Mouse (Mus musculus) urinary bladder, adult 18-20 months (tissue): ENCODE measurements around the gene Pla2g15.
"Not testable (repeated sequence)": the region's sequence is repeated elsewhere in the genome, so short reads cannot be mapped to it uniquely, and the experiment has no call there.

Experiments used
- DNase-seq, 2 experiments: peaks; one replicate each; pipeline ENCODE4 v3.0.0; 2022; ENCODE audit warnings: low spot score in 2 of 2, mixed read lengths in 2 of 2

Pla2g15 gene

GRCm38 (mm10) chr8:106169017-106169933 is 19.1 kb downstream of the Pla2g15 start:
- peak in 1 of 2 experiments; percentile 63 for DNase-seq

DNA sequence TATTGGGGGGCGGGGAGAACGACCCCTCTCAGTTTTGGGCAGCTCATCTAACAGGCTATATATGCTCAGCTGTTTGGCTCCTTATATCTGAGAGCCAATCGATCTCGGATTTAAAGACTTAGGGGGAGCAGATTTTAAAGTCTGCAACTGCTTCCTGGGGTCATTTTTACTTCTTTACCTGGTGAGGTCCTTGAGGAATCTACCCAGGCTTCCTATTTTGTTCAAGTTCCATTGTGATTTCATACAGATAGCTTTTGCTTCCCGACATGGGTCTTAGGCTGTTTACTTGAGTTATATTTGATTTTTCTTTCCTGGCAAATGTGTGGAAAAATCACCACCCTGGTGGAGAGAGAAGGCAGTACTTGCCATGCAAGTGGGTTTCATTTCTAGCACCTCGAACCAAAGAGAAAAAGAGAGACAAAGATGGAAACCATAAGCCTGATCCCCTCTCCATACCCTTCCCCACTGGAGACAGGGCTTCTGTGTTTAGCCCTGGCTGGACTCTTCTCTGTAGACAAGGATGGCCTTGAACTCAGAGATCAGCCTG is 19.8 kb downstream of the Pla2g15 start:
- no peak for DNase-seq

DNA sequence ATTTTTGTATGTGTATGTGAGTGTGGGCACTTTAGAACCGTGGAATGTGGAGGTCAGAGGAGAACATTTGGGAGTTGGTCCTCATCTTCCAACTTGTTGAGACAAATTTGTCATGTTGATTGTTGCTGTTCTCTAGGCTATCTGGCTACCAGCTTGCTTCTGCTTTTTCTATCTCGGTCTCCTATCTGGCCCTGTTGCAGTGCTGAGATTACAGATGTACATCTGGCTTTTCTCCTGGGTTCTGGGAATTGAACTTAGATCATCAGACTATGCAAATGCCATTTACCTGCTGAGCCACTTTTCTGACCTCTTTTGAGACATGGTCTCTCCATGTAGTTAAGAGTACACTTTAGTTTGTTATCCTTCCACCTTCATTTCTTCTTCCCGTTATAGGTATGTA is 23.4 kb downstream of the Pla2g15 start:
- DNase-seq, result no peak

DNA sequence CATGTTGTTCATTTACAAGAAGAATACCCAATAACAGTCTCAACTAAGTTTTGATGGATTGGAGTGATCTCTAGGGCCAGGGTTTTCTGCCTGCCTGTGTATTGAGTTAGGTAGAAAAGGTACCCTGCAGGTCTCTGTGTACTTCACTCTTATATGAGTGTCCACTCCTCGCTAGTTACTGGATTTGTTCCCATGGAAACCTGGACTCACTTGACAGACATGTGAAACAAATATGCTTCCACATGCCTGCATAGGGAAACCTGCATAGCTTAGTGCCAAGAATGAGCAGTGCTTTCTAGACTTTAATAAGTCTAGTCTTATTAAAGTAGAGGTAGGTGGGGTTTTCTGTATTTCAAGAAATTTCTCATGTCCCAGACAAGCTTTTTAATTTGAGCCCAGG is 26.7 kb downstream of the Pla2g15 start:
- no peak for DNase-seq

GRCm38 (mm10) chr8:106177594-106177993 is 27.4 kb downstream of the Pla2g15 start:
- no peak for DNase-seq

GRCm38 (mm10) chr8:106178428-106178827 is 28.2 kb downstream of the Pla2g15 start:
- DNase-seq, result no peak

DNA sequence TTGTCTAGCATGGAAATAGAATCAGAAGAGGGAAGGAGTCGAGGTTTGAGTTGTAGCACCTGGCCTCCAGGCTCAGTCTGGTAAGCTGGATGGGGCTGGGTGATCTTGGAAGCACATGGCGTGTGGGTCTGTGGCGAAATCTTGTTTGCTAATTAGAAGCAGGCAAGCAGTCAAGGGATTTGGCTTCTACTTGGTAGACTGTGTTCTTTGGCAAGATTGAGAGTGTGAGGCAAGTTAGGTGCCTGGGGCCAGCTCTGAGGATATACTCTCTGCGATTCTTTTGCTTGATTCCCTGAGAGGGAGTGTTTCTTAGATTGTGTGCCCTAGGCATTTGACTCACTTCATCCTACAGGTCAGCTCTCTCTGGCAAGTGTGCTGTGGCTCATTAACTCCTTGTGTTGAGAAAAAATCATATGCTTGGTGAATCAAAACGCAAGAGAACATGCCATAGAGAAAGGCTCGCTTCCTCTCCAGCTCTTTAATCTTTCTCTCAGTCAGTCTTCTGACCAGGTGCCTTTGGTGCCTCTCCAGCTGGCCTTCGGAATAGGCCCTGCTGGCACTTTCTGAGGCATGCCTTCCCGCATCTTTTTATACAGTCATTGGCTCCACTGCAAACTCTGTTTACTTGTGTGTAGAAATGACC is 35.5 kb downstream of the Pla2g15 start:
- peak in 1 of 2 experiments; percentile 73 for DNase-seq

GRCm38 (mm10) chr8:106186394-106186793 is 36.2 kb downstream of the Pla2g15 start:
- DNase-seq, result no peak

GRCm38 (mm10) chr8:106189162-106189561 is 39.0 kb downstream of the Pla2g15 start:
- no peak for DNase-seq

- peak in 1 of 2 experiments; percentile 45 for DNase-seq
Measured at GRCm38 (mm10) chr8:106191639-106192038, 41.4 kb downstream of the Pla2g15 start.

DNA sequence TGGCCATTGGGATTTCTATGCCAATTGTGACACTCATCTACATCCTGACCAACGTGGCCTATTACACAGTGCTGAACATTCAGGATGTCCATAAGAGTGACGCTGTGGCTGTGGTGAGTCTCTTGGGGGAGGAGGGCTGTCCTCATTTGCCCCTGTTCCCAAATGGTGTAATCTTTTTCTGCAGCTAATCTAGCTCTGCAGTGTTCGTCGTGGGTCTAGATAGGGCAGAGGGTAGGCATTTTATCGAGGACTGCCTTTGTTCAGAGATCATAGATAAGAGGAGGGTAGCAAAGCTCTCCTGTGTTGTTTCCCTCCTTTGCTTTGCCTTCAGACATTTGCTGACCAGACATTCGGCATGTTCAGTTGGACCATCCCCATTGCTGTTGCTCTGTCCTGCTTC is 43.0 kb downstream of the Pla2g15 start:
- DNase-seq, result no peak

- DNase-seq, result no peak
Measured at GRCm38 (mm10) chr8:106194062-106194461, 43.9 kb downstream of the Pla2g15 start.

- peak in 1 of 2 experiments; percentile 42 for DNase-seq
Measured at GRCm38 (mm10) chr8:106198741-106199140, 48.5 kb downstream of the Pla2g15 start.

- not testable (repeated sequence) for DNase-seq
Measured at GRCm38 (mm10) chr8:106199596-106199995, 49.4 kb downstream of the Pla2g15 start.

DNA sequence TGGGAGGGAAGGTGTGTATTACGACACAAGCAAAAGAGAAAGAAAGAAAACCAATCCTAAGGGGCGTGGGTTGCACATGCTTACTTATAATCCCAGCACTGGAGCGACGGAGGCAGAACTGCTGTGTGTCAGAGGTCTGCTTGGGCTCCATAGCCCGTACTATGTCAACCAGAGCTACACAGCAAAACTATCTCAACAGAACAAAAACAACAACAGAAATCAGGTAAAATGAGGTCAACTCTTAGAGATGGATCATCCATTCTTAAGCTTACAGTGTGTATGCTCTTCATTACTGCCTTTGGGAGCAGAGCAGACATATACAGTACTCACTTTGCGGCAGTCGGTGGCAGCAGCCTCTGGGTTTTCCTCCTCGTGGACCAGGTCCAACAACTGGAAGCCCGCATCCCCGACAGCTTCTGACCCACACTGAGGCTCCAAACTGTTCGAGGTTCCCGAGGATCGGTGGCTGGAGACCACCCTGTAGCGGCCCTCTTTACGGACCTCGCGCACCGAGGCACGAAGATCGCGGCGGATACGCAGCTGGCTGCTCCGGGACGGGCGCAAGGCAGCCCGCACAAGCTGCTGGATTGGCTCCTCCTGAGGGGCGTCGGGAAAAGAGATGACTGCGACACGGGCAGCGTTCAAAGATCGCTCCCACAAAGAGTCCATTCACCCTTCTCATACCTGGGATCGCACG is 60.0 kb downstream of the Pla2g15 start:
- DNase-seq, result peak in 1 of 2 experiments; percentile 26

DNA sequence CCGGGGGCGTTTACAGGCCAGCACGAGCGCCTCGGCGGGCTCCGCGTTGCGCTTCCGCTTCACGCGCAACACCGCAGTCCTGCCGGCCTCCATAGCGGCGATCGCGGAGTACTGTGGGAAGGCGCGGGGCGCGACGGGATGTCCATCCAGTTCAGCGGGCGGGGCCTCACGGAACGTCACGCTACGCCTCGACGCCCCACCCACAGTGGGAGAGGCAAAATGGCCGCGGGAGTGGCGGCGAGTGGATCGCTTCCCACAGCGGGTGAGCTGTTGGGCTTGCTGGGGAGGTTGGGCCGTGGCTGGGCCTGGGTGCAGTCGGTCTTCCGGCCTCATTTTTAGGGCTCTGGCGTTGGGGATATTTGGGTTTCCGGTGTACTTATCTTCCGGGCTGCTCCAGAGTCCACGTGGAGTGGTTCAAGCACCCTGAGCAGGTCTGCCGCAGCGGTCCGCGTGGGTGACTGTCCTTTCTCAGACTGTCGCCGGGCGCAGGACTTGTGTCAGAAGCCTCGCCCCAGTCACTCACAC is 60.7 kb downstream of the Pla2g15 start, which contains the start of the genes Slc7a6os and Prmt7:
TSS of gene Slc7a6os (minus strand) at position 115 of the 525 bp plus-strand sequence.
TSS of gene Prmt7 (plus strand) at position 116 of the 525 bp plus-strand sequence.
- DNase-seq, result peak; percentile 92 to 95

DNA sequence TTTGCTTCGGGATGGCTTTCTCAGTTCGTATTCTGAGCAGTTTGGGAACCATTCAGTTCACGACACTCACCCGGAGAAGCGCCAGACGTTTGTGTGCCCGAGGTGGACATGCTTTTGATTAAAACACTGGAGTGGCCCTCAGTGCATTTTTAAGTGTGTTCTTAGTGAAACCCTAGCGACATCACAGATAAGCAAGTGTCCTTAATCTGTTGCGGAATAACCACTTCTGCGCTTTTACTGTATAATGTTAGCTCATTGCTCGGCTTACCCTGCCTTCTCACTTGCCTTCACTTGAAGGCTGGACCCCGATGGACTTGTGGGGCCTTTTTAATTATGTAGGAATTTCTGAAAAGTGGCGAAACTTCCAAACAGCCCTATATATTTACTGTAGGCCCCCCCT is 61.2 kb downstream of the Pla2g15 start:
- DNase-seq, result no peak

DNA sequence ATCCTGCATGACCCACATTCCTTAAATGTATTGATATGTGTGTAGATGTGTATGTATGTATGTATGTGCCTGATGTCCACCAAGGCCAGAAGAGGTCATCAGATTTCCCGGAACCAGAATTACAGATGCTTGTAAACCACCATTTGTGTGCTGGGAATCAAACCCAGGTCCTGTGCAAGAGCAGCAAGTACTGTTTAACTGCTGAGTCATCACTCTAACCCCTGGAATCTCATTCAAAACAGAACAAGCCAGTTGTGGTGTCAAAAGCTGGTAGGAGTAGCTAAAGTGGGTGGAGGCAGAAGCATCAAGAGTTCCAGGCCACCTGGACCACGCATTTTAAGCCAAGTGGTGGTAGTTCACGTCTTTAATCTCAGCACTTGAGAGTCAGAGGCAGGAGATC is 63.8 kb downstream of the Pla2g15 start:
- no peak for DNase-seq
